Mouse (Mus musculus) T-helper 17 cell (primary cell): Measurements from ENCODE around the gene Proser3.

Source experiments
- in situ Hi-C, 2 experiments: fragments of 300-600 bp; cut with MboI, MseI; formaldehyde crosslinking; loops; 1 replicate in 1 of 2; 2 replicates in 1 of 2; pipeline ENCODE4 v1.15.1; 2025; ENCODE audit warnings: high pct_unique_total_duplicates in 2 of 2

Gene Proser3

GRCm38 (mm10) chr7:30492765-30493164 lies 59.3 kb downstream of the Proser3 start:
- in situ Hi-C loops, result no loop called here

GRCm38 (mm10) chr7:30490957-30491307 lies 61.2 kb downstream of the Proser3 start:
- in situ Hi-C loops, result no loop called here

GRCm38 (mm10) chr7:30490251-30490956 lies 61.7 kb downstream of the Proser3 start:
- in situ Hi-C loops, result no loop called here
